Mouse (Mus musculus) layer of hippocampus, adult 2 months (tissue): Measurements from ENCODE around the gene Nt5c3b. TPM values are rescaled to one million over a fixed set of nuclear protein-coding genes. Genes with fewer than 3 reads are reported as not detected.

Experiments
- DNase-seq, 2 experiments: peaks; one replicate each; pipeline ENCODE4 v3.0.0; 2022; ENCODE audit warnings: low spot score in 2 of 2
- H3K27ac ChIP-seq: fragments of 200-600 bp; 2 replicates; pipeline ENCODE4 v1.8.1; 2022
- H3K4me3 ChIP-seq: fragments of 200-600 bp; 2 replicates; pipeline ENCODE4 v1.8.1; 2022; ENCODE audit warnings: mild to moderate bottlenecking
- CTCF ChIP-seq: fragments of 200-600 bp; conservative IDR thresholded peaks from 2 replicates; pipeline ENCODE4 v1.8.1; 2022; ENCODE audit warnings: antibody characterized with exemption, mild to moderate bottlenecking, moderate library complexity
- microRNA-seq, 2 experiments: library from miRNA; unstranded; fragments of <30 nt; microRNA quantifications; one replicate each; pipeline ENCODE4 v1.2.0; 2021
- total RNA-seq, 2 experiments: library from RNA; stranded (reverse); gene quantifications; 2 replicates each; pipeline ENCODE4 v1.2.3; 2021

The Nt5c3b gene
- total RNA-seq, 2 experiments from 2014 or later: 58.4 to 58.7 TPM

DNA sequence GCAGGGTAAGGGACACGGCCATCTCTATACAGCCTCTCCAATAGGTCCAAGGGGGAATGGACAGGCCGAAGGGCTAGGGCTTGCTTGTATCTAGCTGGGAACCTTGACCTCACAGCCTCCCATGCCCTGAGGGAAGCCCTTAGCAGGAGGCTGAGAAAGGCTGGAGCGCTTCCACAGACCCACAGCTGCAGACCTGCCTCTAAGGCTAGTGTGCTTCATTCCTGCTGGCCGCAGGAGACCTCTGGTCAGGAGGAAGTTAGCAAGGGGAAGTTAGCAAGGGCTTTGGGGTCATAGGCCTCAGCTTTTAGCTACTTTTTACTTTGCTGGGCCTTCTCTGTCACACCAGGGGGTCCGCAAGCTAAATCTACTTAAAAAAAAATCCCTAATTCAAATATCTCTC is 63.2 kb downstream of the Nt5c3b start:
- Histone ChIP-seq H3K4me3 (no peak overlapping the region), H3K27ac (no peak overlapping the region)
- no peak for TF ChIP-seq CTCF
- DNase-seq: no peak

- H3K27ac ChIP-seq: no peak overlapping the region
- no peak for DNase-seq
- no peak overlapping the region for H3K4me3 ChIP-seq
- no peak for TF ChIP-seq CTCF
Observed at GRCm38 (mm10) chr11:100377989-100378388, 63.6 kb downstream of the Nt5c3b start.

DNA sequence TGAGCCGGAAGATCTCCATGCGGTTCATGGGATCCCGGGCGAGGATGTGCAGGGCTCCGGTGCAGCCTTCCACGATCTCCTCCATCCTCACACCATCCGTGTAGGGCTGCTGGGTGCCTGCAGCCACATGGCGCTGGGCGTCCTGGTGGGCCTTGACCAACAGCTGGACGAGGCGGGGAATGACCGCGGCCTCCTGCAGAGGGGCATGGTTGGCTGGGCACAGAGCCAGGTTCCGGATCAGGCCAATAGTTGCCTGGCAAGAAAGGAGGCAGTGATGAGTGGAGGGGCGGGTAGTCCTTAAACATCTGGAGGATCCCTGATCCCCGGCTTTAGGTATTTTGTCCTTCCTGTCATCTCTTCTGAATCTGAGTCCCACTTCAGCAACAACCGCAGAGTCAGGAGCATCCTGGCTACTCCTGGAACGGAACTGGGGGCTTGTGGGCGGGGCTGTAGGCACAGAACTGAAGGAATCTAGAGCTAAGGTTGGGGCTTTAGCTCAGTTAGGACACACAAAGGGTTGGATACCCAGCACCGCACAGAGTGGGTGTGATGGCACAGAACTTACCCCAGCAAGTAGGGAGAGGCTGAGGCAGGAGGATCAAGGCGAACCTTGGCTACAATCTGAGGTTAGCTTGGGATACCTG is 64.7 kb downstream of the Nt5c3b start:
- Histone ChIP-seq H3K4me3 (no peak overlapping the region), H3K27ac (no peak overlapping the region)
- no peak for DNase-seq
- TF ChIP-seq CTCF: no peak

DNA sequence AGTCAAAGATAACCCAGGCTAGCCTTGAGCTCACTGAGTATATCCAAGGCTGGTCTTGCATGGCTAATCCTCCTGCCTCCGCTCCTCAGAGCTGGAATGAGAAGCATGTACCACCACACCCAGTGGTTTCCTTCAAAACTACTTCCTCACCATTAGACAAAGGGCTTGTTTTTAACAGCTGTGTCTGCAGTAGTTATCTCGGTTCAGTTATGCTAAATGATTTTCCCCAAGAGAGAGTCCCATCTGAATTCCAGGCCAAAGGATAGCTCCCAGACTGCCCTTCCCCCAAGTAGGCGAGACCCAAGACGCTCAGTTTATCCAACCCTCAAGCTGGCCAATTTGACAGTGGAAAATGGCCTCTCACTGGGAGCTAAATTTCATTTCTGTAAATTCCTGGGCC is 65.6 kb downstream of the Nt5c3b start:
- Histone ChIP-seq H3K4me3 (no peak overlapping the region), H3K27ac (no peak overlapping the region)
- DNase-seq: no peak
- no peak for TF ChIP-seq CTCF

DNA sequence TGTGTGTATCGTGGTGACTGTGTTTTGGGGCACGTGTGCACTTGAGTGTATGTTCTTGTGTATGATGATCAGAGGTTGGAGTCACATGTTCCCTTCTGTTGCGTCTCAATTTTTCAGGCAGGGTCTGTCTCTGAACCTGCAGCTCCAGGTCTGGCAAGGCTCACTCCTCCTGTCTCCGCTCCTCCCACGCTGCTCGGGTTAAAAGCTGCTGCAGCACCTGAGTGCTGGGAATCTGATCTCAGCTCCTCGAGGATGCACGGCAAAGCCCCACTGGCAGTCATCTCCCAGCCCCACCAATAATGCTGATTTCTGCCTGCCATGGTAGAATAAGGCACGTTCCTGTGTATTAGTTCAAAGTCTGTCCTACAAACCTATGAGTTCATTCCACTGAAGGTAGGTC is 66.5 kb downstream of the Nt5c3b start:
- no peak for DNase-seq
- H3K4me3 ChIP-seq: no peak overlapping the region
- TF ChIP-seq CTCF: no peak
- H3K27ac ChIP-seq: no peak overlapping the region

Small RNAs within 50 kb of the gene (microRNA-seq; reads per million reads assigned to microRNA genes)
- gene Gm27374 (0 reads per million in 2 experiments), gene Mir7116 (0 reads per million in 2 experiments)

Other genes with a start within 250 kb of the Nt5c3b start
- gene Krt9, start 248.6 kb downstream of the Nt5c3b start, total RNA-seq: 1 to 10 TPM; 3.6 to 3.7 TPM
- gene Krt14, start 234.3 kb downstream of the Nt5c3b start, total RNA-seq: not detected
- not detected for gene Krt16, start 192.9 kb downstream of the Nt5c3b start, total RNA-seq
- gene Krt17, start 180.8 kb downstream of the Nt5c3b start, total RNA-seq: not detected
- gene Krt42, start 171.9 kb downstream of the Nt5c3b start, total RNA-seq: not detected
- gene Eif1, start 121.9 kb downstream of the Nt5c3b start, total RNA-seq: 100 to 1,000 TPM; 713 to 750 TPM
- not detected for gene Gast, start 107.4 kb downstream of the Nt5c3b start, total RNA-seq
- 100 to 1,000 TPM; 169 to 174 TPM for gene Hap1, start 85.7 kb downstream of the Nt5c3b start, total RNA-seq
- gene Jup, start 44.0 kb downstream of the Nt5c3b start, total RNA-seq: 10 to 100 TPM; 34.1 to 35.6 TPM
- gene P3h4, start 27.0 kb downstream of the Nt5c3b start, total RNA-seq: 1 to 10 TPM; 9.4 to 9.5 TPM
- 1 to 10 TPM; 4.4 to 5.8 TPM for gene Fkbp10, start 26.1 kb downstream of the Nt5c3b start, total RNA-seq
- 1 to 10 TPM in 1 of 2 experiments, under 1 TPM in 1; 0.64 to 1.4 TPM for gene Klhl10, start 109 bp upstream of the Nt5c3b start, total RNA-seq
- gene Klhl11, start 30.9 kb upstream of the Nt5c3b start, total RNA-seq: 100 to 1,000 TPM; 119 to 121 TPM
- 100 to 1,000 TPM; 103 to 117 TPM for gene Acly, start 86.2 kb upstream of the Nt5c3b start, total RNA-seq
- gene Ttc25, start 103.8 kb upstream of the Nt5c3b start, total RNA-seq: 1 to 10 TPM; 1.3 to 1.7 TPM
- 100 to 1,000 TPM; 168 to 183 TPM for gene Cnp, start 133.1 kb upstream of the Nt5c3b start, total RNA-seq
- gene Nkiras2, start 177.4 kb upstream of the Nt5c3b start, total RNA-seq: 10 to 100 TPM; 11.8 to 13.1 TPM
- 100 to 1,000 TPM; 242 to 257 TPM for gene Dnajc7, start 178.4 kb upstream of the Nt5c3b start, total RNA-seq